Mouse (Mus musculus) MEL (cell line): ENCODE results near the gene Spopl. TPM values are rescaled to one million over a fixed set of nuclear protein-coding genes. Genes with fewer than 3 reads are reported as not detected.

Experiments used
- DNase-seq: peaks from one replicate; pipeline ENCODE4 v3.0.0; 2011; ENCODE audit warnings: low read depth, low spot score
- H3K27ac ChIP-seq: 2 replicates; pipeline ENCODE4 v1.5.1; 2012; ENCODE audit warnings: low read depth, mild to moderate bottlenecking, control low read depth, low read length, moderate library complexity; ENCODE audit not compliant: control insufficient read depth
- H3K27me3 ChIP-seq, 2 experiments: fragments of 150-350 bp in 1 of 2; sonication (generic) in 1 of 2; 2 replicates each; pipeline ENCODE4 v1.6.1; 2012; ENCODE audit warnings: low read length in 2 of 2, mild to moderate bottlenecking in 2 of 2, improper control_type of control experiment in 1 of 2, moderate library complexity in 1 of 2; ENCODE audit not compliant: insufficient read depth in 2 of 2, control insufficient read depth in 1 of 2
- H3K36me3 ChIP-seq, 2 experiments: 2 replicates each; pipeline ENCODE4 v1.6.1; 2012 to 2014; ENCODE audit warnings: low read length in 2 of 2, improper control_type of control experiment in 1 of 2, inconsistent platforms in 1 of 2, mild to moderate bottlenecking in 1 of 2; ENCODE audit not compliant: insufficient read depth in 2 of 2, control insufficient read depth in 1 of 2
- H3K4me1 ChIP-seq, 2 experiments: fragments of 150-350 bp in 1 of 2; sonication (generic) in 1 of 2; 2 replicates each; pipeline ENCODE4 v1.6.1; 2012; ENCODE audit warnings: low read length in 2 of 2, improper control_type of control experiment in 1 of 2, mild to moderate bottlenecking in 1 of 2; ENCODE audit not compliant: insufficient read depth in 2 of 2, control insufficient read depth in 1 of 2
- H3K4me3 ChIP-seq, 2 experiments: fragments of 150-350 bp in 1 of 2; sonication (generic) in 1 of 2; 2 replicates each; pipeline ENCODE4 v1.5.1; 2012; ENCODE audit warnings: low read depth in 2 of 2, low read length in 2 of 2, mild to moderate bottlenecking in 2 of 2, moderate library complexity in 2 of 2, control low read depth in 1 of 2, improper control_type of control experiment in 1 of 2; ENCODE audit not compliant: control insufficient read depth in 1 of 2, insufficient read depth in 1 of 2
- H3K79me2 ChIP-seq: 2 replicates; pipeline ENCODE4 v1.6.1; 2012; ENCODE audit warnings: mild to moderate bottlenecking, low read length, moderate library complexity; ENCODE audit not compliant: control insufficient read depth, poor library complexity, insufficient read depth
- H3K9ac ChIP-seq: 2 replicates; pipeline ENCODE4 v1.6.1; 2012; ENCODE audit warnings: low read depth, mild to moderate bottlenecking, control low read depth, low read length, moderate library complexity; ENCODE audit not compliant: control insufficient read depth, poor library complexity, severe bottlenecking
- H3K9me3 ChIP-seq: fragments of 150-350 bp; sonication (generic); replicated peaks from 2 replicates; pipeline ENCODE4 v1.6.1; 2012; ENCODE audit warnings: mild to moderate bottlenecking, low read length, improper control_type of control experiment, moderate library complexity; ENCODE audit not compliant: insufficient read depth
- CHD2 ChIP-seq: IDR thresholded peaks from 2 replicates; pipeline ENCODE4 v1.6.1; 2011; ENCODE audit warnings: low read length, improper control_type of control experiment
- CTCF ChIP-seq, 3 experiments: IDR thresholded peaks in 2 of 3; conservative IDR thresholded peaks in 1 of 3; 2 replicates each; pipeline ENCODE4 v1.5.1; 2011 to 2012; ENCODE audit warnings: low read length in 3 of 3, low read depth in 2 of 3, mild to moderate bottlenecking in 2 of 3, improper control_type of control experiment in 1 of 3, inconsistent platforms in 1 of 3, mixed read lengths in 1 of 3, moderate library complexity in 1 of 3; ENCODE audit not compliant: control insufficient read depth in 1 of 3, insufficient read depth in 1 of 3, poor library complexity in 1 of 3, severe bottlenecking in 1 of 3
- ELF1 ChIP-seq: IDR thresholded peaks from 2 replicates; pipeline ENCODE4 v1.6.1; 2014; ENCODE audit warnings: low read depth, mild to moderate bottlenecking, inconsistent platforms, low read length, improper control_type of control experiment, moderate library complexity
- GABPA ChIP-seq: IDR thresholded peaks from 2 replicates; pipeline ENCODE4 v1.6.1; 2012; ENCODE audit warnings: low read depth, mild to moderate bottlenecking, inconsistent platforms, low read length, improper control_type of control experiment, moderate library complexity
- MEF2A ChIP-seq: IDR thresholded peaks from 2 replicates; pipeline ENCODE4 v1.6.1; 2014; ENCODE audit warnings: low read depth, mild to moderate bottlenecking, inconsistent platforms, low read length, improper control_type of control experiment; ENCODE audit not compliant: poor library complexity, insufficient replicate concordance, severe bottlenecking; ENCODE audit errors: extremely low read depth
- POLR2AphosphoS2 ChIP-seq: IDR thresholded peaks from 2 replicates; pipeline ENCODE4 v1.6.1; 2011; ENCODE audit warnings: low read length, improper control_type of control experiment
- RAD21 ChIP-seq: IDR thresholded peaks from 2 replicates; pipeline ENCODE4 v1.6.1; 2011; ENCODE audit warnings: mild to moderate bottlenecking, low read depth, low read length, improper control_type of control experiment
- RCOR1 ChIP-seq: IDR thresholded peaks from 2 replicates; pipeline ENCODE4 v1.6.1; 2012; ENCODE audit warnings: low read depth, mild to moderate bottlenecking, inconsistent platforms, low read length, improper control_type of control experiment
- SMC3 ChIP-seq: IDR thresholded peaks from 2 replicates; pipeline ENCODE4 v1.6.1; 2011; ENCODE audit warnings: low read depth, low read length, improper control_type of control experiment
- TBP ChIP-seq: IDR thresholded peaks from 2 replicates; pipeline ENCODE4 v1.8.0; 2011; ENCODE audit warnings: low read depth, low read length, improper control_type of control experiment
- UBTF ChIP-seq: IDR thresholded peaks from 2 replicates; pipeline ENCODE4 v1.6.1; 2012; ENCODE audit warnings: low read depth, mild to moderate bottlenecking, inconsistent platforms, low read length, improper control_type of control experiment, moderate library complexity, borderline replicate concordance; ENCODE audit not compliant: insufficient read depth
- USF2 ChIP-seq, 2 experiments: IDR thresholded peaks; 2 replicates each; pipeline ENCODE4 v1.6.1; 2011 to 2012; ENCODE audit warnings: improper control_type of control experiment in 2 of 2, low read length in 2 of 2, borderline replicate concordance in 1 of 2, inconsistent platforms in 1 of 2, low read depth in 1 of 2, mild to moderate bottlenecking in 1 of 2; ENCODE audit not compliant: insufficient read depth in 1 of 2
- ZC3H11A ChIP-seq: IDR thresholded peaks from 2 replicates; pipeline ENCODE4 v1.6.1; 2012; ENCODE audit warnings: low read depth, mild to moderate bottlenecking, inconsistent platforms, low read length, improper control_type of control experiment
- ZKSCAN1 ChIP-seq: IDR thresholded peaks from 2 replicates; pipeline ENCODE4 v1.6.1; 2012; ENCODE audit warnings: low read depth, mild to moderate bottlenecking, inconsistent platforms, low read length, improper control_type of control experiment, moderate library complexity
- ZNF384 ChIP-seq: IDR thresholded peaks from 2 replicates; pipeline ENCODE4 v1.6.1; 2012; ENCODE audit warnings: low read depth, mild to moderate bottlenecking, inconsistent platforms, low read length, improper control_type of control experiment
- polyA plus RNA-seq, 2 experiments: library from polyadenylated mRNA; stranded (reverse) in 1 of 2; unstranded in 1 of 2; fragments of >175 nt in 1 of 2; fragments of >200 nt in 1 of 2; gene quantifications; 2 replicates each; pipeline versions ENCODE4 v1.2.1 to v1.2.4; 2012; ENCODE audit warnings: low replicate concordance in 2 of 2, low read depth in 1 of 2; ENCODE audit not compliant: insufficient read length in 2 of 2, insufficient read depth in 1 of 2, missing spikeins in 1 of 2
- total RNA-seq: library from RNA; depleted of rRNA; stranded (reverse); fragments of 300-350 nt; gene quantifications from 2 replicates; pipeline ENCODE4 v1.2.3, GENCODE M21; 2012

Gene Spopl
- total and polyA plus RNA-seq, 3 experiments, result 9.8 to 15.6 TPM; not detected in 1

DNA sequence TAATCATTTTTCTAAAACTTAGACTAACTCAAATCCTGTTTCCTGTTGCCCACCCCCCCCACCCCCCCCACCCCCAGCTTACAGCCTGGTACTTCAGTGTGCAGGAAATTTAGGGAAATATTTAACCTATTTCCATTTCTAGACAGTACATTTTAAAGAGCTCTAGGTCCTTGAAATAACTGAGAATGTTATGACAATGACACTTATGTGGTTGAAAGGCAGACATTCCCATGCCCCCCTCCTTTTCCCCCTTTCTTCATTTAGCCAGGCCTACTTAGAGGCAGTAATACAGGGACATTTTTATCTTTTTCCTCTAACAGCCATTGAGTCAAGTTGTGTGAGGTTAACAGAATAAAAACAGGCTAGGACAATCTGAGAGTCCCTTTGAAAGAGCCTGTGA, 46.1 kb upstream of the Spopl start:
- no peak for DNase-seq
- H3K36me3 ChIP-seq, result no peaks in the 10 kb centered on the region
- H3K27ac ChIP-seq, result no peak overlapping the region
- H3K4me1 ChIP-seq, result no peaks in the 10 kb centered on the region
- no peaks in the 10 kb centered on the region for H3K27me3 ChIP-seq
- H3K4me3 ChIP-seq, result no peak overlapping the region
- no peak overlapping the region for H3K9ac ChIP-seq
- TF ChIP-seq ELF1, result no peak
- TF ChIP-seq, all 39 proteins: peak for 0
- no peaks in the 10 kb centered on the region for H3K9me3 ChIP-seq
- no peaks in the 10 kb centered on the region for H3K79me2 ChIP-seq

DNA sequence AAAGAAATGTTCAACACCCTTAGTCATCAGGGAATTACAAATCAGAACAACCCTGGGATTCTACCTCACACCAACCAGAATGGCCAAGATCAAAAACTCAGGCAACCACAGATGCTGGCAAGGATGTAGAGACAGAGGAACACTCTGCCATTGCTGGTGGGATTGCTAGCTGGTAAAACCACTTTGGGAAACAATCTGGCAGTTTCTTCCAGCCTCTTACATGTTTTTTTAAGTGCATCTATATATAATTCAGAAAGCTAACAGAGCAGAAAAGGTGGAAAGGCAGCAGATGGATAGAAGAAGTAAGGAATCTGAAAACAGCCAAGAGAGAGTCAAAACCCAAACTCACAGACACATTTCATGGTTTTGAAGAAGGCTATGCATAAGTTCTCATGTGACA, 33.5 kb upstream of the Spopl start:
- no peaks in the 10 kb centered on the region for H3K36me3 ChIP-seq
- DNase-seq, result no peak
- no peak overlapping the region for H3K9ac ChIP-seq
- H3K4me3 ChIP-seq, result no peak overlapping the region
- H3K9me3 ChIP-seq, result no peaks in the 10 kb centered on the region
- no peak overlapping the region for H3K27ac ChIP-seq
- TF ChIP-seq USF2 (IDR thresholded peaks at IDR 0.05; ENCODE audit: borderline replicate concordance in 1 of 2, insufficient read depth in 1 of 2, low read depth in 1 of 2, low read length in 2 of 2) (no peak), GABPA (no peak), ZKSCAN1 (no peak), SMC3 (no peak), TBP (no peak), RCOR1 (no peak), POLR2AphosphoS2 (no peak), ZNF384 (no peak)
- H3K79me2 ChIP-seq, result no peaks in the 10 kb centered on the region
- H3K27me3 ChIP-seq, result no peaks in the 10 kb centered on the region
- H3K4me1 ChIP-seq, result no peaks in the 10 kb centered on the region

DNA sequence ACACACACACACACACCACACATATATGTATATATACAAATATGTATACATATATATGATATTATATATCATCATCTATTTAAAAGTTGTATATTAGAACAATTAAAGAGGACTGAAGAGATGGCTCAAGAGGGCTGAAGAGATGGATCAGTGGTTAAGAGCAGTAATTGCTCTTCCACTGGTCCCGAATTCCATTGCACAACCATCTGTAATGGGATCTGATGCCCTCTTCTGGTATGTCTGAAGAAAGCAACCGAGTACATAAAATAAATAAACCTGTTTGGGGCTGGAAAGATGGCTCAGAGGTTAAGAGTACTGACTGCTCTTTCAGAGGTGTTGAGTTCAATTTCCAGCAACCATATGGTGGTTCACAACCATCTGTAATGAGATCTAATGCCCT, 16.9 kb upstream of the Spopl start:
- TF ChIP-seq SMC3 (peak; percentile 64), UBTF (no peak), MEF2A (no peak), GABPA (no peak), CTCF (IDR thresholded peaks at IDR 0.05 in 2 of 3, conservative IDR thresholded peaks at IDR 0.05 in 1 of 3; ENCODE audit: control insufficient read depth in 1 of 3, insufficient read depth in 1 of 3, low read depth in 2 of 3, low read length in 3 of 3, poor library complexity in 1 of 3, severe bottlenecking in 1 of 3) (peak in 2 of 3 experiments; percentile 17 to 52; a peak in 3 of 6 replicates), POLR2AphosphoS2 (no peak), CHD2 (no peak), ZC3H11A (peak; percentile 27; the same call in 1 of the 2 replicates), RAD21 (peak; percentile 48)
- Histone ChIP-seq H3K27ac (no peak overlapping the region), H3K9ac (no peak overlapping the region), H3K36me3 (no peaks in the 10 kb centered on the region), H3K79me2 (no peaks in the 10 kb centered on the region), H3K4me1 (no peaks in the 10 kb centered on the region), H3K9me3 (no peaks in the 10 kb centered on the region), H3K27me3 (no peaks in the 10 kb centered on the region; a peak in 2 of 4 replicates), H3K4me3 (no peak overlapping the region)
- DNase-seq, result peak; percentile 33
